Mouse (Mus musculus) MEL (cell line): ENCODE data around the gene Doc2g.

ENCODE experiments used
- CTCF ChIP-seq, 3 experiments: IDR thresholded peaks in 2 of 3; conservative IDR thresholded peaks in 1 of 3; 2 replicates each; pipeline ENCODE4 v1.5.1; 2011 to 2012; ENCODE audit warnings: low read length in 3 of 3, low read depth in 2 of 3, mild to moderate bottlenecking in 2 of 3, improper control_type of control experiment in 1 of 3, inconsistent platforms in 1 of 3, mixed read lengths in 1 of 3, moderate library complexity in 1 of 3; ENCODE audit not compliant: control insufficient read depth in 1 of 3, insufficient read depth in 1 of 3, poor library complexity in 1 of 3, severe bottlenecking in 1 of 3
- NELFE ChIP-seq: IDR thresholded peaks from 2 replicates; pipeline ENCODE4 v1.6.1; 2011; ENCODE audit warnings: low read depth, low read length, improper control_type of control experiment
- TAL1 ChIP-seq: IDR thresholded peaks from 2 replicates; pipeline ENCODE4 v1.6.1; 2012; ENCODE audit warnings: mild to moderate bottlenecking, inconsistent platforms, low read length, moderate library complexity, mixed read lengths

- TF ChIP-seq CTCF (IDR thresholded peaks at IDR 0.05 in 2 of 3, conservative IDR thresholded peaks at IDR 0.05 in 1 of 3; ENCODE audit: control insufficient read depth in 1 of 3, insufficient read depth in 1 of 3, low read depth in 2 of 3, low read length in 3 of 3, poor library complexity in 1 of 3, severe bottlenecking in 1 of 3) (no peak), TAL1 (no peak), NELFE (no peak)
Observed at GRCm38 (mm10) chr19:3975866-3976265, 27.2 kb upstream of the Doc2g start.
